Mouse (Mus musculus): ENCODE measurements at regions not wholly inside any gene's neighbourhood (a gene's known extent, or its start where the extent isn't known, plus 50 kb on each side); places are given as distances from the start of the nearest gene placed in this dataset.

GRCm38 (mm10) chr17:88337649-88338404 is 102.7 kb upstream of the Foxn2 start:
- Histone ChIP-seq H3K4me3 (replicated peaks) (no peak overlapping the region), H3K4me2 (replicated peaks) (no peak overlapping the region), H3K9ac (replicated peaks) (no peak overlapping the region), H3K4me1 (replicated peaks) (no peaks in the 10 kb centered on the region), H3K27me3 (peaks cover 24% of the 10 kb centered on the region), H3K9me3 (no peaks in the 10 kb centered on the region), H3K36me3 (no peaks in the 10 kb centered on the region), H3K27ac (no peak overlapping the region)
- WGBS = 84% methylated on average over 8 of the region's 8 CpGs
- ATAC-seq = no peak

- Histone ChIP-seq H3K9ac (replicated peaks) (no peak overlapping the region), H3K4me3 (replicated peaks) (no peak overlapping the region), H3K27ac (no peak overlapping the region), H3K27me3 (peaks cover 3% of the 10 kb centered on the region; the same call in 1 of the 2 replicates), H3K4me2 (replicated peaks) (no peak overlapping the region), H3K36me3 (no peaks in the 10 kb centered on the region), H3K9me3 (no peaks in the 10 kb centered on the region), H3K4me1 (replicated peaks) (no peaks in the 10 kb centered on the region)
- no peak for ATAC-seq
- 60% methylated on average over 5 of the region's 5 CpGs for WGBS
Observed at GRCm38 (mm10) chr17:88341141-88341540, 99.4 kb upstream of the Foxn2 start.

- WGBS = 90% methylated on average over 5 of the region's 5 CpGs
- no peak overlapping the region for H3K4me2 ChIP-seq (replicated peaks)
- no peaks in the 10 kb centered on the region for H3K4me1 ChIP-seq (replicated peaks)
- ATAC-seq = no peak
- H3K27ac ChIP-seq = no peak overlapping the region
- no peaks in the 10 kb centered on the region for H3K36me3 ChIP-seq
- no peak overlapping the region for H3K9ac ChIP-seq (replicated peaks)
- no peak overlapping the region for H3K4me3 ChIP-seq (replicated peaks)
- no peaks in the 10 kb centered on the region; the same call in 1 of the 2 replicates for H3K27me3 ChIP-seq
- no peaks in the 10 kb centered on the region for H3K9me3 ChIP-seq
Observed at GRCm38 (mm10) chr17:88341599-88341998, 98.9 kb upstream of the Foxn2 start.

- H3K9me3 ChIP-seq = no peaks in the 10 kb centered on the region
- 82% methylated on average over 17 of the region's 17 CpGs for WGBS
- ATAC-seq = no peak
- H3K4me1 ChIP-seq (replicated peaks) = no peaks in the 10 kb centered on the region
- H3K4me3 ChIP-seq (replicated peaks) = no peak overlapping the region
- H3K27ac ChIP-seq = no peak overlapping the region
- no peak overlapping the region for H3K9ac ChIP-seq (replicated peaks)
- no peaks in the 10 kb centered on the region for H3K36me3 ChIP-seq
- H3K27me3 ChIP-seq = no peaks in the 10 kb centered on the region; the same call in 1 of the 2 replicates
- H3K4me2 ChIP-seq (replicated peaks) = no peak overlapping the region
Observed at GRCm38 (mm10) chr17:88343091-88343783, 97.3 kb upstream of the Foxn2 start.

GRCm38 (mm10) chr17:88345433-88345832 is 95.1 kb upstream of the Foxn2 start:
- no peak overlapping the region for H3K4me2 ChIP-seq (replicated peaks)
- H3K4me1 ChIP-seq (replicated peaks) = 0 out of 2 replicates have a peak, but pooled peaks cover 3% of the 10 kb centered on the region
- no peaks in the 10 kb centered on the region for H3K36me3 ChIP-seq
- H3K27me3 ChIP-seq = no peaks in the 10 kb centered on the region
- ATAC-seq = no peak
- no peaks in the 10 kb centered on the region for H3K9me3 ChIP-seq
- no peak overlapping the region for H3K4me3 ChIP-seq (replicated peaks)
- no peak overlapping the region for H3K9ac ChIP-seq (replicated peaks)
- no peak overlapping the region for H3K27ac ChIP-seq
- WGBS = 69% methylated on average over 9 of the region's 9 CpGs

- Histone ChIP-seq H3K27me3 (no peaks in the 10 kb centered on the region), H3K4me2 (replicated peaks) (no peak overlapping the region), H3K27ac (no peak overlapping the region), H3K4me1 (replicated peaks) (0 out of 2 replicates have a peak, but pooled peaks cover 3% of the 10 kb centered on the region), H3K36me3 (no peaks in the 10 kb centered on the region), H3K9ac (replicated peaks) (no peak overlapping the region), H3K9me3 (no peaks in the 10 kb centered on the region), H3K4me3 (replicated peaks) (no peak overlapping the region)
- no peak for ATAC-seq
- WGBS = 57% methylated on average over 3 of the region's 3 CpGs
Observed at GRCm38 (mm10) chr17:88346896-88347295, 93.6 kb upstream of the Foxn2 start.

GRCm38 (mm10) chr17:88349825-88350460 is 90.6 kb upstream of the Foxn2 start:
- 0 out of 2 replicates have a peak, but pooled peaks have one; percentile 34 for ATAC-seq
- Histone ChIP-seq H3K9ac (replicated peaks) (no peak overlapping the region), H3K4me1 (replicated peaks) (0 out of 2 replicates have a peak, but pooled peaks cover 3% of the 10 kb centered on the region), H3K36me3 (no peaks in the 10 kb centered on the region), H3K4me2 (replicated peaks) (no peak overlapping the region), H3K4me3 (replicated peaks) (no peak overlapping the region), H3K27me3 (no peaks in the 10 kb centered on the region), H3K27ac (no peak overlapping the region), H3K9me3 (0 out of 2 replicates have a peak, but pooled peaks cover 3% of the 10 kb centered on the region)
- WGBS = 62% methylated on average over 5 of the region's 5 CpGs

GRCm38 (mm10) chr17:88350986-88351385 is 89.5 kb upstream of the Foxn2 start:
- ATAC-seq = no peak
- Histone ChIP-seq H3K4me1 (replicated peaks) (0 out of 2 replicates have a peak, but pooled peaks cover 3% of the 10 kb centered on the region), H3K27ac (no peak overlapping the region), H3K4me2 (replicated peaks) (no peak overlapping the region), H3K36me3 (no peaks in the 10 kb centered on the region), H3K4me3 (replicated peaks) (no peak overlapping the region), H3K27me3 (no peaks in the 10 kb centered on the region), H3K9me3 (0 out of 2 replicates have a peak, but pooled peaks cover 3% of the 10 kb centered on the region), H3K9ac (replicated peaks) (no peak overlapping the region)
- whole genome bisulfite sequencing = 84% methylated on average over 5 of the region's 5 CpGs

GRCm38 (mm10) chr17:88352960-88353359 is 87.6 kb upstream of the Foxn2 start:
- no peak for ATAC-seq
- no peak overlapping the region for H3K4me3 ChIP-seq (replicated peaks)
- no peak overlapping the region for H3K4me2 ChIP-seq (replicated peaks)
- 0 out of 2 replicates have a peak, but pooled peaks cover 3% of the 10 kb centered on the region for H3K9me3 ChIP-seq
- H3K27ac ChIP-seq = no peak overlapping the region
- H3K27me3 ChIP-seq = no peaks in the 10 kb centered on the region
- H3K9ac ChIP-seq (replicated peaks) = no peak overlapping the region
- H3K4me1 ChIP-seq (replicated peaks) = 0 out of 2 replicates have a peak, but pooled peaks cover 3% of the 10 kb centered on the region
- H3K36me3 ChIP-seq = no peaks in the 10 kb centered on the region

- Histone ChIP-seq H3K4me3 (replicated peaks) (no peak overlapping the region), H3K9ac (replicated peaks) (no peak overlapping the region), H3K4me1 (replicated peaks) (no peaks in the 10 kb centered on the region), H3K9me3 (no peaks in the 10 kb centered on the region), H3K36me3 (no peaks in the 10 kb centered on the region), H3K27ac (no peak overlapping the region), H3K4me2 (replicated peaks) (no peak overlapping the region), H3K27me3 (no peaks in the 10 kb centered on the region)
- WGBS = 82% methylated on average over 2 of the region's 2 CpGs
- ATAC-seq = no peak
Observed at GRCm38 (mm10) chr17:88361161-88361560, 79.3 kb upstream of the Foxn2 start.

- H3K4me2 ChIP-seq (replicated peaks) = no peak overlapping the region
- H3K9ac ChIP-seq (replicated peaks) = no peak overlapping the region
- ATAC-seq = no peak
- WGBS = 81% methylated on average over 11 of the region's 11 CpGs
- no peaks in the 10 kb centered on the region for H3K36me3 ChIP-seq
- no peak overlapping the region for H3K4me3 ChIP-seq (replicated peaks)
- H3K4me1 ChIP-seq (replicated peaks) = no peaks in the 10 kb centered on the region
- no peaks in the 10 kb centered on the region for H3K27me3 ChIP-seq
- H3K27ac ChIP-seq = no peak overlapping the region
- no peaks in the 10 kb centered on the region for H3K9me3 ChIP-seq
Observed at GRCm38 (mm10) chr17:88362404-88362803, 78.1 kb upstream of the Foxn2 start.

- no peaks in the 10 kb centered on the region for H3K9me3 ChIP-seq
- H3K36me3 ChIP-seq = no peaks in the 10 kb centered on the region
- no peak overlapping the region for H3K4me2 ChIP-seq (replicated peaks)
- H3K27me3 ChIP-seq = no peaks in the 10 kb centered on the region
- 85% methylated on average over 5 of the region's 5 CpGs for WGBS
- H3K4me3 ChIP-seq (replicated peaks) = no peak overlapping the region
- H3K4me1 ChIP-seq (replicated peaks) = no peaks in the 10 kb centered on the region
- no peak overlapping the region for H3K9ac ChIP-seq (replicated peaks)
- H3K27ac ChIP-seq = no peak overlapping the region
- no peak for ATAC-seq
Observed at GRCm38 (mm10) chr17:88367876-88368275, 72.6 kb upstream of the Foxn2 start.
